Mouse (Mus musculus): ENCODE results near the gene Arhgef18. TPM values are rescaled to one million over a fixed set of nuclear protein-coding genes. Genes with fewer than 3 reads are reported as not detected.

Gene Arhgef18
- 10.9 and 11.2 TPM in 2 replicates for polyA plus RNA-seq (2015; fragmentation: Nextera tagmentation; extraction: Ambion mirVana)

DNA sequence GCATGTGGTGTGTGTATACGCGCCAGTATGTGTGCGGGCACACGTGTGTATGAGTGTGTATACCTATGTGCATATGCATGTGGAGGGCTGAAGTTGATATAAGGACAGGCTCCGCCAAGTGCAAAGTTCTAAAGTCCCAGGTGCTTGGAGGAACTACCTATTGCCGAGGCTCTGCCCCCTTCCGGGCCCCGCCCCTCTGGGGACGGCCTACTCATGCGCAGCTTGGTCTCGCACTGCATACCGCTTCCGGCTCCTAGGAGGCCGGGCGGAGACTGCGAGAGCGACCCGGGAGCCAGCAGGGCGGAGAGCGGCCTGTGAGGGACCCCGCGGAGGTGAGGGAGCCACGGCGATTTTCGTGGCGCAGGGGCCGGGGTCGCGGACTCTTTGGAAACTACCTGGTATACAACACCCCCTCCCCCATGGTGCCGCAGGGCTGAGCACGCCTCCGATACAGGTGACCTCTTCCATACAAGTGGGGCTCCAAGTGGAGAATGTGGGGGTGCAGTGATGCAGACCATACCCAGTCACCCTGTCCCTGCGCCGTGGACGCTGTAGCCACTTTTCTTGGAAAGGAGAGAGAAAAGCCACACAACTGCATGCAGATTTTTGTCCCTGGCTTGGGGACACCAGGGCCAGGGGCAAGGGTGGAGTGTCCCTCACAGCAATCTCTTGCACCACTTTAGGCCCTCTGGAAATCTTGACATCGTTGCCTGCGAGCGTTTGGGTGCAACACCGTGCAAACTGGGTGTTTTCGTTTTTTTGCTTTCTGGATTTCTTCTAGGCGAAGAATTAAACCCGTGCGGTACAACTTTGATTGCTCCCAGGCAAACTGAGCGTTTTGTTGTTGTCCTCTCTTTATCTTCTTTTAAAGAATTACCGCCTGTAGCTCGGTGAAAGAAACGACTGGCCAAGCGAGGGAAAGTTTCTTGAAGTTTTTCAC is at the start of gene Arhgef18:
Gene Arhgef18 (plus strand): TSS at position 236 of the 940 bp plus-strand sequence.
- 1% methylated on average over 48 of the region's 48 CpGs for WGBS
- Histone ChIP-seq H3K4me1 (peaks cover 23% of the 10 kb centered on the region), H3K27ac (peak within 1 kb of the TSS; percentile 42), H3K9me3 (replicated peaks) (no peaks in the 10 kb centered on the region), H3K36me3 (peaks cover 11% of the 10 kb centered on the region; the same call in 1 of the 2 replicates), H3K27me3 (no peaks in the 10 kb centered on the region), H3K4me3 (replicated peaks) (peak within 1 kb of the TSS; percentile 71), H3K9ac (peak within 1 kb of the TSS; percentile 73), H3K4me2 (peak within 1 kb of the TSS; percentile 75)
- ATAC-seq (replicated peaks; ENCODE audit: low FRiP score): peak; percentile 99

GRCm38 (mm10) chr8:3345337-3345736 is 47.5 kb upstream of the Arhgef18 start:
- Histone ChIP-seq H3K4me1 (peaks cover 11% of the 10 kb centered on the region), H3K27ac (no peak overlapping the region), H3K36me3 (no peaks in the 10 kb centered on the region), H3K4me2 (no peak overlapping the region), H3K4me3 (replicated peaks) (no peak overlapping the region), H3K27me3 (no peaks in the 10 kb centered on the region), H3K9me3 (replicated peaks) (no peaks in the 10 kb centered on the region), H3K9ac (no peak overlapping the region)
- no peak for ATAC-seq (replicated peaks; ENCODE audit: low FRiP score)
- WGBS: 98% methylated on average over 6 of the region's 6 CpGs

GRCm38 (mm10) chr8:3346691-3347413 is 46.0 kb upstream of the Arhgef18 start:
- no peak for ATAC-seq (replicated peaks; ENCODE audit: low FRiP score)
- H3K4me1 ChIP-seq: peaks cover 19% of the 10 kb centered on the region
- no peak overlapping the region for H3K27ac ChIP-seq
- H3K4me2 ChIP-seq: no peak overlapping the region
- H3K9me3 ChIP-seq (replicated peaks): no peaks in the 10 kb centered on the region
- 88% methylated on average over 5 of the region's 5 CpGs for WGBS
- no peak overlapping the region for H3K9ac ChIP-seq
- H3K4me3 ChIP-seq (replicated peaks): no peak overlapping the region
- H3K27me3 ChIP-seq: no peaks in the 10 kb centered on the region
- no peaks in the 10 kb centered on the region for H3K36me3 ChIP-seq

- Histone ChIP-seq H3K27me3 (no peaks in the 10 kb centered on the region), H3K9ac (no peak overlapping the region), H3K4me2 (no peak overlapping the region), H3K27ac (no peak overlapping the region), H3K36me3 (no peaks in the 10 kb centered on the region), H3K4me1 (peaks cover 22% of the 10 kb centered on the region), H3K4me3 (replicated peaks) (no peak overlapping the region), H3K9me3 (replicated peaks) (no peaks in the 10 kb centered on the region)
- ATAC-seq (replicated peaks; ENCODE audit: low FRiP score): peak; percentile 55; the same call in 1 of the 2 replicates
- WGBS: 28% methylated on average over 13 of the region's 13 CpGs
Observed at GRCm38 (mm10) chr8:3348142-3348823, 44.5 kb upstream of the Arhgef18 start.

DNA sequence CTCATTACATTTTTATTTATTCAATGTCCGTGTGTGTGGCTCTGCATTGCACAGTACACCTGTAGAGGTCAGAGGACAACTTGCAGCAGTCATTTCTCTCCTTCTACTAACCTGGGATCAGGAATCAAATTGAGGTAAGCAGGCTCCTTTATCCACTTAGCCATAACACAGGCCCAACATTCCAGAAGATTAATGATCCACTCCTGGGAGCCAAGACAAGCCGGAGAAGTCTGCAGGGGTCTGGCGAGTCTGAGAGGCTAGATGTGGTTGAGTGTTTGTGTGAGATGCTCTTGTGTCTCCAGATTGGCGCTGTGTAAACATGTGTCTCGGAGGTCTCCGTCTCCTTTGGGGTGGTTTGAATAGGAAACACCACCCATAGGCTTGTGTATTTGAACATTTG is 42.1 kb upstream of the Arhgef18 start:
- no peaks in the 10 kb centered on the region for H3K9me3 ChIP-seq (replicated peaks)
- no peak overlapping the region for H3K4me2 ChIP-seq
- no peaks in the 10 kb centered on the region for H3K36me3 ChIP-seq
- H3K27ac ChIP-seq: 0 out of 2 replicates have a peak overlapping the region, but pooled peaks have one; percentile 13
- H3K9ac ChIP-seq: no peak overlapping the region
- no peaks in the 10 kb centered on the region for H3K27me3 ChIP-seq
- no peak overlapping the region for H3K4me3 ChIP-seq (replicated peaks)
- peaks cover 24% of the 10 kb centered on the region for H3K4me1 ChIP-seq
- 37% methylated on average over 6 of the region's 6 CpGs for WGBS
- peak; percentile 66 for ATAC-seq (replicated peaks; ENCODE audit: low FRiP score)

- Histone ChIP-seq H3K4me1 (peaks cover 24% of the 10 kb centered on the region), H3K4me2 (no peak overlapping the region), H3K4me3 (replicated peaks) (no peak overlapping the region), H3K27me3 (no peaks in the 10 kb centered on the region), H3K9ac (no peak overlapping the region), H3K27ac (no peak overlapping the region), H3K9me3 (replicated peaks) (no peaks in the 10 kb centered on the region), H3K36me3 (no peaks in the 10 kb centered on the region)
- WGBS: 81% methylated on average over 6 of the region's 6 CpGs
- no peak for ATAC-seq (replicated peaks; ENCODE audit: low FRiP score)
Observed at GRCm38 (mm10) chr8:3352715-3353114, 40.1 kb upstream of the Arhgef18 start.

DNA sequence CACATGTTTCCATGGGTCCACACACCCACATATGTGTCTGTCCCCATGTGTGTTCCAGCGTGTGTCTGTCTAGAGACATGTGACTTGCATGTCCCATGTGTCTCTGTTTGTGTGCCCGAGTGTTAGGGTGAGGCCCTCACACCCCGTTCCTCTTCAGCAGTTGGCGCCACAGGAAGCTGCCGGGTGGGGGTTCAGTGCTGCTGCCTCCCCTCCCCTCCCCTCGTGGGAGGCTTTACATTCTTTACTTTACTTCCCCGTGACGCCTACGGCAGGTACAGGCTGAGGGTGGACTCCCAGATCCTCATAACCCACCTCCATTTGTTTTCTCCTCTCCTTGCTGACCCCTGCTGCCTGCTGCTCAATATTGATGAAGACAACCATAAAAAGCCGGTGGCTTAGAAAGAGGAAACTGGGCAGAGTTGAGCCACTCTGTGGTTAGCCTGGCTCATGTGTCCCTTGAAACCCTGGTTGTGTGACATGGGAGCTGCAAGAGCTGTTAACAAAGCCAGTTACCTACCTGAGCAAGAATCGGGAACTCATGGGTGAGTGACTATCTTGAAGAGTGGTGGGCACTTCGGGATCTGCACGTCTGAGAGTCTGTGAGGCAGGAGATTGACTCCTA is 39.5 kb upstream of the Arhgef18 start, which contains the start of gene A430078G23Rik:
Gene A430078G23Rik (plus strand): TSS at position 227 of the 622 bp plus-strand sequence.
- H3K4me3 ChIP-seq (replicated peaks): no peak within 1 kb of the TSS
- no peak for ATAC-seq (replicated peaks; ENCODE audit: low FRiP score)
- H3K36me3 ChIP-seq: no peaks in the 10 kb centered on the region
- no peaks in the 10 kb centered on the region for H3K27me3 ChIP-seq
- H3K4me2 ChIP-seq: no peak within 1 kb of the TSS
- H3K9ac ChIP-seq: no peak within 1 kb of the TSS
- peaks cover 18% of the 10 kb centered on the region for H3K4me1 ChIP-seq
- WGBS: 63% methylated on average over 13 of the region's 13 CpGs
- H3K9me3 ChIP-seq (replicated peaks): no peaks in the 10 kb centered on the region
- no peak within 1 kb of the TSS for H3K27ac ChIP-seq

- Histone ChIP-seq H3K9ac (no peak overlapping the region), H3K9me3 (replicated peaks) (no peaks in the 10 kb centered on the region), H3K4me2 (no peak overlapping the region), H3K27ac (no peak overlapping the region), H3K4me3 (replicated peaks) (no peak overlapping the region), H3K4me1 (peaks cover 16% of the 10 kb centered on the region; the same call in 1 of the 2 replicates), H3K27me3 (no peaks in the 10 kb centered on the region), H3K36me3 (no peaks in the 10 kb centered on the region)
- ATAC-seq (replicated peaks; ENCODE audit: low FRiP score): no peak
- WGBS: 81% methylated on average over 6 of the region's 6 CpGs
Observed at GRCm38 (mm10) chr8:3353811-3354442, 38.9 kb upstream of the Arhgef18 start.

DNA sequence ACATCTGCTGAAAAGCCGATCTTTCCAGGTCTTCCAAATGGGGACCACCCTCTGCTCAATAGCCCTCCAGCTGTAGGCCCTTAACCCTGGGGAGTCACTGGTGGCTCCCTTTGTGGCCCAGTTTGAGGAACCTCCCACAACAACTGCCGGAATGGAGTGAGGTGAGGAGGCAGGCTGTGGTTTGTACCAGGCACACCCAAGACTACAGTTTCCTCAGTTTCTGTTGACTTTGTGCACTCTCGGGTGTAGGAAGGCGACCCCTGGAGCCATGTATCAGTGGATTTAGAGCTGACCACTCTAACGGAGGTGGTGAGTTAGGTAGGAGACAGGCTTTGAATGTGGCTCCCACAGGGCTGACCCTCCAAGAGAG is 38.4 kb upstream of the Arhgef18 start:
- WGBS: 61% methylated on average over 5 of the region's 5 CpGs
- no peak for ATAC-seq (replicated peaks; ENCODE audit: low FRiP score)
- no peaks in the 10 kb centered on the region for H3K36me3 ChIP-seq
- no peak overlapping the region for H3K4me2 ChIP-seq
- no peak overlapping the region for H3K9ac ChIP-seq
- H3K4me3 ChIP-seq (replicated peaks): no peak overlapping the region
- H3K9me3 ChIP-seq (replicated peaks): no peaks in the 10 kb centered on the region
- peaks cover 16% of the 10 kb centered on the region; the same call in 1 of the 2 replicates for H3K4me1 ChIP-seq
- H3K27ac ChIP-seq: no peak overlapping the region
- H3K27me3 ChIP-seq: no peaks in the 10 kb centered on the region

- Histone ChIP-seq H3K27me3 (no peaks in the 10 kb centered on the region), H3K4me2 (no peak overlapping the region), H3K36me3 (no peaks in the 10 kb centered on the region), H3K4me1 (peaks cover 11% of the 10 kb centered on the region; the same call in 1 of the 2 replicates), H3K9me3 (replicated peaks) (no peaks in the 10 kb centered on the region), H3K27ac (no peak overlapping the region), H3K9ac (no peak overlapping the region), H3K4me3 (replicated peaks) (no peak overlapping the region)
- ATAC-seq (replicated peaks; ENCODE audit: low FRiP score): no peak
- whole genome bisulfite sequencing: 83% methylated on average over 6 of the region's 6 CpGs
Observed at GRCm38 (mm10) chr8:3355586-3355985, 37.2 kb upstream of the Arhgef18 start.

GRCm38 (mm10) chr8:3358060-3358459 is 34.7 kb upstream of the Arhgef18 start:
- 3% methylated on average over 4 of the region's 4 CpGs for WGBS
- Histone ChIP-seq H3K27me3 (no peaks in the 10 kb centered on the region), H3K9ac (no peak overlapping the region), H3K4me1 (peaks cover 9% of the 10 kb centered on the region), H3K27ac (no peak overlapping the region), H3K36me3 (no peaks in the 10 kb centered on the region), H3K9me3 (replicated peaks) (no peaks in the 10 kb centered on the region), H3K4me2 (no peak overlapping the region), H3K4me3 (replicated peaks) (no peak overlapping the region)
- ATAC-seq (replicated peaks; ENCODE audit: low FRiP score): 0 out of 2 replicates have a peak, but pooled peaks have one; percentile 34
